Mouse (Mus musculus): Measurements from ENCODE around the gene Adam12. TPM values are rescaled to one million over a fixed set of nuclear protein-coding genes. Genes with fewer than 3 reads are reported as not detected.

Gene Adam12
- total RNA-seq, 2 experiments from 2014 or later = 4.0 to 7.6 TPM

DNA sequence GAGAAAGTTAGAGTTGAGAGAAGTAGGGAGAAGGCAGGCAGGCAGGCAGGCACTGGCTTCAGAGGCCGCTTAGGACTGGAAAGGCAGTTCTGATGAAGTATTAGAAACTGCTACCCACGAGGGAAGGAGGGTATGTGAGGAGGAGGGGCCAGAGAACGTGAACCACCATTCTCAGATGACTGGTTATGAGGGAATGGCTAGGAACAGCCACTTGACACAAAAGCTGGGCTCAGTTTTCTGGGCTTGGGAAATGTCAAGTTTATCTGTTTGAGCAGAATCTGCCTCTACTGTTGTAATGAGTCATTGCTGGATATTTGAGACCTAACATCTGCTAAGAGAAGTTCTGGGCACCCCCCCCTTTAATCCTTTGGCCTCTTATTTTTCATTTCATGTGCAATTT, 64.4 kb downstream of the Adam12 start:
- DNase-seq (ENCODE audit: low spot score in 2 of 2) = no peak
- intact Hi-C loops (cut with DNase I) = no loop called here

DNA sequence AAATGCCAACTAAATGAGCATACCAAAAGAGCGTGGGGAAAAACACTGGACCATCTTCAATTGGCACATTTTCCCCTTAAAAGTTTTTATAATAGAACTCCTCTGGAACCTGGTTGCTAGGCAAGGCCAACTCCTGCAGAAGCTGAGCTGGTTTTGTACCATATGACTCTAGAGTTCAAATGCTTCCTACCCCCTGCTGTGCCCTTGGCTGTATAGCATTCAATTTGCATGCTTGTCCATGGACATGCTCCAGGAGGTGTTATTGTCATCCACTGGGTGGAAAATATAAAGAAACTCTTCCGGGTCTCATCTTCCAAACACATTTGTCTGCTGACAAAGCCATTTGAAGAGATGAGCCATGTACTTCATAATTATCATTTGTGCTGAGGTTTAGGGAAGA, 68.2 kb downstream of the Adam12 start:
- DNase-seq (ENCODE audit: low spot score in 2 of 2) = no peak
- intact Hi-C loops (cut with DNase I) = no loop called here

DNA sequence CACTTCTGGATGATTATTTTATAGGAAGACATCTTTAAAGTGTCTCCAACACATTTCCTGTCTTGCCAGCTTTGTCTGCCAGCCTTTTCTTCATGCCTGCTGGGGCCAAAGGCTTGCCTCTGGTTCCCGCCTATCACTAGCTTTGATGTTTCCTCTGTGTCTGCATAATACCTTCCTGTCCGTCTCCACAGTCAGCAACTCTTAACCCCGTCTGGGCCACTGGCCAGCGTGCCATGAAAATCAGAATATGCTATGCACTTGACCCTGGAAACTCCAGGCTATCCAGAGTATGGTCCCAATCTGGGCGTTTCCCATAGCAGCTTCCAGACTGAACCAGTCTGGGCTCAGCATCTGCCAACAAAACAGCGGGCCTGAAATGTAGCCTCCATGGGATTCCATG, 69.1 kb downstream of the Adam12 start:
- intact Hi-C loops (cut with DNase I) = no loop called here
- no peak for DNase-seq (ENCODE audit: low spot score in 2 of 2)

DNA sequence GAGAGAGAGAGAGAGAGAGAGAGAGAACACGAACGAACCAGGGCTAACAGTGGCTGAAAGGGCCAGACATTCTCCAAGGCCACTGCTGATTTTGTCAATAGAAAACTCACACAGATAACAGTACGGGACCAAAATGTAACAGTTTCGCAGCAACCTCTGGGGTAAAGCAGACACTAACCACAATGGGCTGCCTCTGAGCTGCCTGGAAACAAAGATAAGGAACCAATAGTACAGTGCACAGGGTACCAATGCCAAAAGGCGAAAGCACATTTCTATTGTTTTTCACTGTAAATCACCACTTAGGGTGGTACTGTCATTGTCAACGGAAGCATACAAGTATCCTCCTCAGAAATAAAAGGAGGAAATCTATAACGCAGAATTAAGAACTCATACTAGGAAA, 72.3 kb downstream of the Adam12 start:
- intact Hi-C loops (cut with DNase I) = no loop called here
- DNase-seq (ENCODE audit: low spot score in 2 of 2) = no peak

DNA sequence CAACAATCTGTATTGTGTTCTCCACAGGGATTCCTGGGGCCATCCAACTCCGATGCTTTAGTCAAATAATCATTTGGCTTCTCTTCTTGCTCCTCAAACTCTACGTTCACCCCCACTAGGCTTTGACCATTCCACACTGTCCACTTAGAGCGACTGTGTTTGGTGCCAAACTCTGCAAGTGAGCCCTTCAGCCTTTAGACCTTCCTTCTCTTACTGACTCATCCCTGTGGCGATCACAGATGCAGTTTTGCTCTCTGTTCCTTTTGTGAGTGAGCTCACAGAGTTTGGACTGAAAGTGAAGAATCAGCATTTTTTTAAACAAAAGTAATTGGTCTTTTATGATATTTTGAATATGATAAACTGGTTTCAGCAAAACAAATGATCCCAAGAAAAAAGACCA, 80.6 kb downstream of the Adam12 start:
- DNase-seq (ENCODE audit: low spot score in 2 of 2) = no peak
- intact Hi-C loops (cut with DNase I) = no loop called here

DNA sequence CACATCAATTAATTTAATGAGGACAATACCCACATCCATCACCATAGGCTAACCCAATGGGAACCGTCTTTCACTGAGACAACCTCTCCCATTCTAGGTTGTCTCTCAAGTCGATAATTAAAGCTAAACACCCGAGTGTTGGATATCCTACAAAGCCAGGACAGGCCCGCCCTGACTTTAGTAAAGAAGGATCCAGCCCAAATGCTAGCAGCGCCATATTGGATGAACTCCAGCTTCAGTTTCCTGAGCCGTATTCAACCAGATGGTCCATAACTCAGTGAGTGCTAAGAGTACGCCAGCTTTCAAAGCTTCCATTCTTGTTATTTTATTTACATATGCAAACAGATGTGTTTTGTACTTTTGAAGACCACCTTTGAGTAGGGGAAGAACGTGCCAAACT, 81.6 kb downstream of the Adam12 start:
- no peak for DNase-seq (ENCODE audit: low spot score in 2 of 2)
- intact Hi-C loops (cut with DNase I) = no loop called here

DNA sequence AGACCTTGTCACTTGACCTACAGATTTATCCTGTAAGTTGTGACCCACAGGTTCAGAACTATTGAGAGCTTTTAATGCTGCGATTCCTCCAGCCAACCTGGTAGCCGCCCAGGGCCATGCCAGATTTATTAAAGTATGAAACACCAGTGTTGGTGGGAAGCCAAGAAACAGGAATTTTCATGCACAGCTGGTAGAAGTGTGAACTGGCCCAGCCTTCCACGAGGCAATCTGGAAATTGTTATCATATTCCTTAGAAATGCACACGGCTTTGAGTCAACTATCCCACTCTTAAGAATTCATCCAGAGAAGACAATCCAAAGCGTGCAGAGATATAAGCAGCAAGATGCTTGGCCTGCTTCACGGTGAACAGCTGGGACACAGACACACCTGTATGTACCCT, 82.6 kb downstream of the Adam12 start:
- no peak for DNase-seq (ENCODE audit: low spot score in 2 of 2)
- intact Hi-C loops (cut with DNase I) = no loop called here

DNA sequence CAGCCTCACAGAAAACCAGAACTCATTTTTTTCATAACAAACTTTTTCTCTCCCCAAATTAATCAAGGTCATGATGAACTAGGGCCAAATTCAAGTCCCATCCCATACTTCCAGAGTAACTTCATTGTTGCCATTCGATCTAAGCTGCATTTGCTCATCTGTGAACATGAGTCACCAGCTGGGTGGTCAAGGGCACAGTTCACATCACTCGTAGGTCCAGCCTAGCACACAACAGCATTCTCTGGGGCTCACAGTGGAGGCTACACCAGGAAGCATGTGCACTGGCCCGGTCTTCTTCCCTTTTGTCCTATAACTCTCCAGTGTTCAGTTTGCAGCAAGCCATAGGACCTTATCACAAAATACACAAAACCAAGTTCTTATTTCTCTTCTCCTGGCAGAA, 84.4 kb downstream of the Adam12 start:
- DNase-seq (ENCODE audit: low spot score in 2 of 2) = no peak
- intact Hi-C loops (cut with DNase I) = no loop called here

DNA sequence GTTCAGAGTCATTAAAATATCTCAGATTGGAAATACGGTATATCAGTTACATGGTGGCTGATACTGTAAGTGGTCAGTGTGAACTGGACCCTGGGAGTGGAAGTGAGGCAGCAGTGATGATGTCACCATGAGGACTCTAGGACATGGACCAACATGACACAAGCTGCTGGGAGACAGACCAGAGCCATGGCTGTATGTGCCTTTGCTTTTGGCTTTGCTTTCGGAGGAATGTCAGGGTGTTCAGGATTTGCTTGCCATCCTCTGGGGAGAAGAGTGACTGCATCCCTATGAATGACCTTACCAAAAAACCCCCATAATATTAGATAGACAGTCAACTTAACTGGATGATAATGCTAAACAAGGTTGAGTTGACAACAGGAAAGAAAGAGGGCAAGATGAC, 85.1 kb downstream of the Adam12 start:
- intact Hi-C loops (cut with DNase I) = no loop called here
- no peak for DNase-seq (ENCODE audit: low spot score in 2 of 2)

DNA sequence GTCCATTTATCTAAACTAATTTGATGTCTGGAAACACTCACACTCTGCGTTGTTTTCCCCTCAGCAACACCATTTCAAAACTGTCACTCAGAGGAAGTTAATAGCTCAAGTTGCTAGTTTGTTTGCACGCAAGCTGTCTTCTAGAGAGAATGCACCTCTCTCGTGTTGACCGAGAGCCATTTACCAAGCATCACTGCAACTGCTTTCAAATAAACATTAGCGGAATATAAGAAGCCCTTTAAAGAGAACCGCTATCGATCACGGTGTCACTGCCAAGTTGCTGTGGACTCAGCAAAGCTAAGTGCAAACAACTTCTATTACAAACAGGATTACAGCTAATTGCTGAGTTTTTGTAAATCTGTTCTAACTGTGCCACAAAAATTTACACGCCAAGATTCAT, 87.8 kb downstream of the Adam12 start:
- no peak for DNase-seq (ENCODE audit: low spot score in 2 of 2)
- intact Hi-C loops (cut with DNase I) = no loop called here

DNA sequence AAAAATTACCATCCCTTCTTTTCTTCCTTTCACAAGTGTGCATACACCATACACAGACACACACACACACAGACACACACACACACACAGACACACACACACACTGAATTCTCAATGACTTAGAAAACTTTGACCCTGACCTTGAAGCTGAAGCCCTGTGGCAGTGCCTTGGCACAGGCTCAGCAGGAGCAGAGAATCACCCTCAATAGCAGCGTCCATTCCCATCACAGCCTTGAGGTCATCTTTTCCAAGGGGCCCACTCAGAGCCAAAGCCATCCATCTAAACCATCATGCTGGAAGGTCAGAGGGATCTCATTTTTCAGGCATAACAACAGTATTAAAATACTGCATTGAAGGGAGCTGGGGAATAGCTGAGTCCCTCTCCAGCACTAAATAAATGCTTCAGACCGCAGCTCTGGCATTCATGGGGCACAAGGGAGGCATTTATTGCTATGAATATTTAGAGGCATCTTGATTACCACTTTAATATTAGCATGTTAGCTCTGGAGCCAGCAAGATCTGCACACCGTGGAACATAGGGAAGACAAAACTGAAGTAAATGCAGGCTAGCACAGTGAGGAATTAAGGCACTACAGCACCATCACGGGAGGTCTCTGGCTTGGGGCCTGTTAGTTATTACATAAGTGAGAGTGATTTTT, 92.5 kb downstream of the Adam12 start:
- intact Hi-C loops (cut with DNase I) = no loop called here

DNA sequence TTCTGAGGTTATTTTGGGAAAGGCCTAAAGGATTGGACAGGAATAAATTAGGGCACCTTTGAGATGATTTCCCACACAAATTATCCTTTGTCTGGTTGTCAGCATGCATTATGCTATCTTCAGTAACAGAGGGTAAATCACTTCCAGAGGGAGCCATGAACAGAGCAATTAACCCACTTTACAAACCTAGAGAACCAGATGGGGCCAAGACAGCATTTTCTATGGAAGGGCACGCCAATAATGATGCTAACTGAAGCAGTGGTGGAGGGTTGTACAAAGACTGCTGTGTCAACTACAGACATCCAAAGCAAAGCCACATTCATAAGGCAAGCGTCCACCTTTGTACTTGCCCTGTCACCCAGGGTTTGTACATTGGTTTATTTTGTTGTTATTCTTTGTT, 99.6 kb downstream of the Adam12 start:
- no peak for DNase-seq (ENCODE audit: low spot score in 2 of 2)
- intact Hi-C loops (cut with DNase I) = no loop called here

More for the DNA sequence above, 92.5 kb downstream of the Adam12 start:
- DNase-seq (ENCODE audit: low spot score in 2 of 2) = no peak

DNA sequence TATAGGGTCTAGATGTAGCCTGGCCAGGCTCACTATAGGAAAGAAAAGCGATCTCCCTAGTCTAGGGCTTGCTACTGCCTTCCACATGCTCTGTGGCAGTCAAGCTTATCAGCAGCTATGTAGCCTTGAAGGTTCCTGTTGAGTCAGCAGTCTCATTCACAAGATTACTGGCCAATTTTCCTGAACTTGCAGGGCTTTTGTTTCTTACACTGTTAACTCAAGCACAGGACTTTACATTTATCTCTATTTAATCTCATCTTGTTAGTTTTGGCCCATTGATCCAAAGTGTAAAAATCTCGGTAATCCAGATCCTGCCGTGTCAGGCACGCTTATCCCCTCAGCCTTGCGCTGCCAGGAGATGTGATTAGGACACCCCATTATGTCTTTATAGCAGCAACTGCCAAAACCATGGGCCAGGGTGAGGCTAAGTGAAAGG, 103.8 kb downstream of the Adam12 start:
- intact Hi-C loops (cut with DNase I) = no loop called here
- no peak for DNase-seq (ENCODE audit: low spot score in 2 of 2)

DNA sequence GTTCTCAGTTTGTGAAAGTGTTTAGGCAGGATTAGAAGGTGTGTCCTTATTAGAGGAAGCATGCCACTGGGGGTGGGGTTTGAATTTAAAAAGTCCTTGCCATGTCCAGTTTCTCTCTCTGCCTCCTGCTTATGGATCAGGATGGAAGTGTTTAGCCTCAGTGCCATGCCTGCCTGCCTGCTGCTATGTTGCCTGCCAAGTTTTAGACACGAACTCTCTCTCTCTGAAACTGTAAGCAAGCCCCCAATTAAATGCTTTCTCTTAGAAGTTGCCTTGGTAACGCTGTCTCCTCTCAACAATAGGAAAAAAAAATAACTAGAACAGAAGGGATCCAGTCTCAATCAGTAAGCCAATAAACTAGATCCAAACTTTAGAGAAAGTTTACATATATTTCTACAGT, 110.5 kb downstream of the Adam12 start:
- intact Hi-C loops (cut with DNase I) = no loop called here
- DNase-seq (ENCODE audit: low spot score in 2 of 2) = no peak

DNA sequence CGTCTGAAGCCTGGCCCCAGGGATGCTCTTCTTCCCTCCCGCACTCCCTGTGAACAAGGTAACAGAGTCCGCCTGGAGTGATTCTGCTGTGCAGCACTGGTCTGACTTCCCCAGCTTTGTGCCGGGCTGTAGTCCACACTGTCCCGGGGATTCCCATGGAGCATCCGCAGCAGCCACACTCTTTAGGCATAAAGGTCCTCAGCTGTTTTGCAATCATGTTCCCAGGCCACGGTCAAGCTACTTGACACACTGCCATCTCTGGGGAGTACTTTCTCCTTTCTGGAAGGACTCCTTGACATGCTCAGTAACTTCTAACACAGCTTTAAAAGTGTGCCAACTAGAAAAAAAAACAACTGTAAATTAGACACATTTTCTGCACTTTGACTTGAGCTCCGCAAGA, 116.5 kb downstream of the Adam12 start:
- no peak for DNase-seq (ENCODE audit: low spot score in 2 of 2)
- intact Hi-C loops (cut with DNase I) = no loop called here

DNA sequence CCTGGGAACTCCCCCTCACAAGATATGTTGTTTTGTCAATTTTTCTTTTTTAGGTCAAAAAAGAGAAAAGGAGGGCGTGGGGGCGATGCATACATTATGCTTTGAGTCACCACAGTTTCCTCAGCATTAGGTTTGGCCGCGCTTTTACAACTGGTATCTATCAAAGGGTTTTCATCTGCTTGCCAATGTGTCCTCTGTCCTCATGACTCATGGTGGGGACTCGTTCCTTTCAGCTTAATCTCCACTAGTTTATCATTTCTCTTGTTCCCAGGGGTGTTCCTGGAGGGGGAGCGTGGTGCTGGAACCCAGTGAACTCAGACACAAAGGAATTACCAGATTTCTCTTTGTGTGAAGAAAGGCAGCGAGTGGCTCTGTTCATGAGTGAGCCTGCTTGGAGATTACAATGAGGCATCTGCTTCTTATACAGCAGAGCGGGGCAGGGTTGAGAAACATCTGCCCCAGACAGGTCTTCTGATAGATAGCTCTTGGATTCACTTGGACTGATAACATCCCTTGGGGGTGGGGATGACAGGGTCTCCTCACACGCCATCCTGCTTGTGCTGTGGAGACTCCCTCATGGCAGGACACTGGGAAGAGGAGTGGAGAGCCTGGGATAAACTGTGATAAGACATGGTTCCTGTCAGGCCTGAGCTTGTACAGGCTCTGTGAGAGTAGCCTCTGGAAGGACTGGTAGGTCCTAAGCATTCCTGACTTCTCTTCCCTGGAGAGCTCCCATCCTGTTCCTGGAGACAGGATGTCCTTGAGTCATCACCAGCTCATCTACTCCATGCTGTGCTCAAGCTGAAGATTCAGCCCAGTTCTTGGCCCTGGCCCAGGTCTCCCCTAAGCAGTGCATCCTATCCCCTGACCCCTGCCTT, 117.4 kb downstream of the Adam12 start:
- intact Hi-C loops (cut with DNase I) = no loop called here
- peak; percentile 19 to 37 for DNase-seq (ENCODE audit: low spot score in 2 of 2)

DNA sequence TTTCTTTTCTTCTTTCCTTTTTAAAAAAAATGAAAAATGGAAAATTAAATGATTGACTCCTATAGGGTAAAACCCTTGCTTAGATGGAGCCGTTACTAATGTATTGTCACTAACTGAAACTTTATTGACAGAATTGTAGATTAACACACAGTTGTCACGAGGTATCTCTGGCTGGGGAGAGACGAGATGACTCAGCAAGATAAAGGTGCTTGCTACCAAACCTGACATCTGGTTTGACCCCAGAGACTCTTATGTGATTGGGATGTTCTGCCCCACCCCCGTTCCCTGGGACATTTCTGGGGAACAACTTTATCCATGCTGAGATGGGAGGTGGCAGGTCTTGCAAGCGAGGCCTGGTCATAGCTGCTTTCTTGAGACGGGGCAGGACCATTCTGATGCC, 118.1 kb downstream of the Adam12 start:
- DNase-seq (ENCODE audit: low spot score in 2 of 2) = no peak
- intact Hi-C loops (cut with DNase I) = no loop called here

DNA sequence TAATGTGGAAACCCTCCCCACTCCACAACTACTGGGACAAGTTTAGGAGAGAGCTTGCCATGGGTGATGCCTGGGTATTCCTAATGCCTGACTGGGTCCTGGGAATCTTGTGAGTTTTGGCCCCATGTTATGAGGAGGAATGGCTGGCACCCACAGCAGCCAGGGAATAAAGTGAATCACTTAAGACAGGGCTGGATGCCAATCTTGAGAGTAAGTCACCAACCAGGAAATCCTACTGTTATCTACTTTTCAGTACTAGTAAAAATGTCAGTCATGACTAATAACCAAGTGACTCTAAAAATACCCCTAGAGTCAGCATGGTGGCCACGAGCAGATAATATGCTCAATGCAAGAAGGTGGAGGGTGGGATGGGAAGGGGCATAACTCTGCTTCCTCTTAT, 121.8 kb downstream of the Adam12 start:
- intact Hi-C loops (cut with DNase I) = no loop called here
- no peak for DNase-seq (ENCODE audit: low spot score in 2 of 2)

DNA sequence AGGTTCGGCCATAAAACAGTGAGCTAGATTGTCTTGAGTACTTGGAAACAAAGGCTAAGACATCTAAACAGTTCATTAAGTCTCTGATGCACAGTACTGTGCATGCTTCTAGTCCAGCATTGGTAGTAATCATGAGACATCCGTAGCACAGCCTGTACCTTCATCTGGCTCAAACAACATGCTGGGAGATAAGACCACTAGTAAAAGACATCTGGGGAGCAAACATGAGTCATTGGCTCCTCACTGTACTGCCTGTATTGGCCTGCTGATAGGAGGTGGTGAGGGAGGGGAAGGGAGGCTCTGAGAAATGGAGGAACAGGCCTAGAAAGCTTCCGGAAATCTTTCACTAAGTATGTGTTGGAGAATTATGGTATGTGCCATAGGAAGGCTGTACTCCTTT, 124.1 kb downstream of the Adam12 start:
- intact Hi-C loops (cut with DNase I) = no loop called here
- no peak for DNase-seq (ENCODE audit: low spot score in 2 of 2)

DNA sequence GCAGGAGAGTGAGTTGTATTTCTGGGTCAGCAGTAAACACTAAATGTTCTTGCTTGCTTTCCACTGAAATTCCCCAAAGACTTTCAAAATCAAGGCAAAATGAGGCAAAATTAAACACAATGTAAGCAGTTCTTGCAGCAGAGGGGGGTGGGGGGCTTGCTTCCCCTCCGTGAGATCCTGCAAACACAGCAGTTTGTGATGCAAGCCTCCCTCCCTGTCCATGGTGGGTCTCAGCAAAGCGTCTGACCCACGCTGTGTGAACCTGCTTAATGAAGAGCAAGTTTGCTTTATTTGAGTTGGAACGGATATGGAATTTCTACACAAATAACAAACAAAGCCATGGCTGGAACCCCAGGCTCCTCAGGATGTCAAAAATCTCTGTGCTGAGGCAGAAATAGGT, 132.9 kb downstream of the Adam12 start:
- intact Hi-C loops (cut with DNase I) = no loop called here
- no peak for DNase-seq (ENCODE audit: low spot score in 2 of 2)

DNA sequence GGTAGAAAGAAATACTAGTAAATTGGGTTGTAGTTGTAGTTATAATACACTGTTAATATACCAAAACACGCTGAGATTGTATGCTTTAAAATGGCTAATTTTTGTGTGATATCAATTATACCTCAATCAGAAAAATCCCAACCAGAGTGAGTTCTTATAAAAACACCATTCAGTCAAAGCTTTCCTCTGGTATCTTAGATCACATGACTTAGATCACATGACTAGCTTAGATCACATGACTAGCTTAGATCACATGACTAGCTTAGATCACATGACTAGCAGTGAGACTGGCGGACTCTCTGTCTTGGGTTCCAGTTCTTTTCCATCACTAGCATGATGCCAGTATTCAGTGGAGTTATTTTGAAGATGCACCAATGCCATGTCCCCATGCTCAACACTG, 134.1 kb downstream of the Adam12 start:
- intact Hi-C loops (cut with DNase I) = no loop called here

More for the DNA sequence above, 134.1 kb downstream of the Adam12 start:
- DNase-seq (ENCODE audit: low spot score in 2 of 2) = no peak

Measured in left cerebral cortex, postnatal 36 days (tissue).